Mouse (Mus musculus): ENCODE measurements around the gene Olfr1298. TPM values are rescaled to one million over a fixed set of nuclear protein-coding genes. Genes with fewer than 3 reads are reported as not detected.

The Olfr1298 gene
- not detected in 2 replicates for polyA plus RNA-seq (2016; fragmentation: Nextera tagmentation; extraction: Ambion mirVana)

DNA sequence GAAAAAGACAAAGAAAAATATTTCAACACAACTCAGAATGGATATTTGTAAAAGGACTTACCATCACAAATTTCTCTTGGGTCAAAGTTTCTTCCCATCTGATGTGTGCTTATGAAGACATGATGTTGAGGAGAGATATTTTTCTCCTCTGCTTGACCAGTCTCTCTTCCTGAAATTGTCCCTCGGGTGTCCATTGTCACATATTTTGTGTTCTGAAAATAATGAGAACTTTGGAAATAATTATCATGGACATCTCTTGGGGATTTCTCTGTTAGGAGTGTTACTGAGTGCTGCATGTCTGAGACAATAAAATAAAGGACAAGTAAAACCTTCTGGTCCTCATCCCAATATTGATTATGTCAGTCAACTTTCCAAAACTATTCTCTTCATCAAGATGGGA is at the start of gene Olfr1298:
Gene Olfr1298, minus strand, starts transcription at position 101 of the 400 bp plus-strand sequence.
- WGBS = 90% methylated on average over 1 of the region's 1 CpGs
- H3K4me3 ChIP-seq = no peak within 1 kb of the TSS
- no peak within 1 kb of the TSS for H3K27ac ChIP-seq
- H3K36me3 ChIP-seq = no peaks in the 10 kb centered on the region
- no peak for DNase-seq (ENCODE audit: low spot score)
- H3K9me3 ChIP-seq = no peaks in the 10 kb centered on the region
- no peaks in the 10 kb centered on the region for H3K4me1 ChIP-seq (replicated peaks)
- no peaks in the 10 kb centered on the region for H3K27me3 ChIP-seq (ENCODE audit: insufficient read depth, poor library complexity, severe bottlenecking)

DNA sequence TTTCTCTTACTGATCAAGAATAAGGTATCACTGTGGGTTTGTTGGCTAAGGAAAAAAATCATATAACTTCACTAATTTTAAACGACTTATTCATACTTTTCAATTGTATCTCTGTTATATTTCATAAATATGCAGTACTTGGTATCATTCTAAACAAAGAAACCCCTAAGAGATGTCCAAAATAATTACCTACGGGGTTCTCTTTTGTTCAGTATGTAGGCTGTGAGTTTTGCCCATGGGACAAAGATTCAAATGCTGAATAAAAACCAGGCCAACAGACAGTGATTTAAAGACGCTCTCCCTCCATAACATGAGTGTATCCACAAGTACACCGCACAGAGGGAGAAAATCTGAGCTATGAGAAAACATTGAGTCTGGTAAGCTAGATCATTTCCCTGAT is 12.1 kb upstream of the Olfr1298 start, which contains the start of gene Olfr1299:
Gene Olfr1299, plus strand, starts transcription at position 301 of the 400 bp plus-strand sequence.
- Histone ChIP-seq H3K9me3 (no peaks in the 10 kb centered on the region), H3K27ac (no peak within 1 kb of the TSS), H3K4me3 (no peak within 1 kb of the TSS), H3K36me3 (no peaks in the 10 kb centered on the region), H3K4me1 (replicated peaks) (no peaks in the 10 kb centered on the region), H3K27me3 (ENCODE audit: insufficient read depth, poor library complexity, severe bottlenecking) (no peaks in the 10 kb centered on the region)
- 81% methylated on average over 4 of the region's 4 CpGs for WGBS
- DNase-seq (ENCODE audit: low spot score) = no peak

DNA sequence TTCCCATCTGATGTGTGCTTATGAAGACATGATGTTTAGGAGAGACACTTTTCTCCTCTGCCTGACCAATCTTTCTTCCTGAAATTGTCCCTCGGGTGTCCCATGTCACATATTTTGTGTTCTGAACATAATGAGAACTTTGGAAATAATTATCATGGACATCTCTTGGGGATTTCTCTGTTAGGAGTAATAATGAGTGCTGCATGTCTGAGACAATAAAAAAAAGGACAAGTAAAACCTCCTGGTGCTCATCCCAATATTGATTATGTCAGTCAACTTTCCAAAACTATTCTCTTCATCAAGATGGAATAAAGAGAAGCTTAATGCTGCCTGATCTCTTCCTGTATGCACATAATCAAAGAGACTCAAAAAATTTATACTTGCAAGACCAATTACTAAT is 22.6 kb downstream of the Olfr1298 start, which contains the start of gene Olfr1297:
Gene Olfr1297, minus strand, starts transcription at position 101 of the 400 bp plus-strand sequence.
- DNase-seq (ENCODE audit: low spot score) = no peak
- Histone ChIP-seq H3K4me3 (no peak within 1 kb of the TSS), H3K9me3 (no peaks in the 10 kb centered on the region), H3K36me3 (no peaks in the 10 kb centered on the region), H3K27me3 (ENCODE audit: insufficient read depth, poor library complexity, severe bottlenecking) (no peaks in the 10 kb centered on the region), H3K27ac (no peak within 1 kb of the TSS), H3K4me1 (replicated peaks) (no peaks in the 10 kb centered on the region)
- 81% methylated on average over 1 of the region's 1 CpGs for WGBS

Other genes starting within 250 kb of the Olfr1298 start
- gene Olfr1286, start 226.1 kb downstream of the Olfr1298 start, polyA plus RNA-seq (2016; fragmentation: Nextera tagmentation; extraction: Ambion mirVana) = not detected in 2 replicates
- gene Olfr1287, start 200.1 kb downstream of the Olfr1298 start, polyA plus RNA-seq (2016; fragmentation: Nextera tagmentation; extraction: Ambion mirVana) = not detected in 2 replicates
- not detected in 2 replicates for gene Olfr1288, start 175.1 kb downstream of the Olfr1298 start, polyA plus RNA-seq (2016; fragmentation: Nextera tagmentation; extraction: Ambion mirVana)
- not detected in 2 replicates for gene Olfr1289, start 168.4 kb downstream of the Olfr1298 start, polyA plus RNA-seq (2016; fragmentation: Nextera tagmentation; extraction: Ambion mirVana)
- gene Olfr1290, start 155.4 kb downstream of the Olfr1298 start, polyA plus RNA-seq (2016; fragmentation: Nextera tagmentation; extraction: Ambion mirVana) = not detected in 2 replicates
- not detected in 2 replicates for gene Olfr1291-ps1, start 152.0 kb downstream of the Olfr1298 start, polyA plus RNA-seq (2016; fragmentation: Nextera tagmentation; extraction: Ambion mirVana)
- gene Olfr1293-ps, start 124.0 kb downstream of the Olfr1298 start, polyA plus RNA-seq (2016; fragmentation: Nextera tagmentation; extraction: Ambion mirVana) = not detected in 2 replicates
- not detected in 2 replicates for gene Olfr1294, start 108.9 kb downstream of the Olfr1298 start, polyA plus RNA-seq (2016; fragmentation: Nextera tagmentation; extraction: Ambion mirVana)
- not detected in 2 replicates for gene Olfr1295, start 79.5 kb downstream of the Olfr1298 start, polyA plus RNA-seq (2016; fragmentation: Nextera tagmentation; extraction: Ambion mirVana)
- not detected in 2 replicates for gene Olfr1297, start 22.7 kb downstream of the Olfr1298 start, polyA plus RNA-seq (2016; fragmentation: Nextera tagmentation; extraction: Ambion mirVana)
- gene Olfr1299, start 12.2 kb upstream of the Olfr1298 start, polyA plus RNA-seq (2016; fragmentation: Nextera tagmentation; extraction: Ambion mirVana) = not detected in 2 replicates
- not detected in 2 replicates for gene Olfr1301, start 101.8 kb upstream of the Olfr1298 start, polyA plus RNA-seq (2016; fragmentation: Nextera tagmentation; extraction: Ambion mirVana)
- gene Olfr1302, start 128.2 kb upstream of the Olfr1298 start, polyA plus RNA-seq (2016; fragmentation: Nextera tagmentation; extraction: Ambion mirVana) = not detected in 2 replicates
- not detected in 2 replicates for gene Olfr1303, start 171.1 kb upstream of the Olfr1298 start, polyA plus RNA-seq (2016; fragmentation: Nextera tagmentation; extraction: Ambion mirVana)
- not detected in 2 replicates for gene Olfr1305, start 227.9 kb upstream of the Olfr1298 start, polyA plus RNA-seq (2016; fragmentation: Nextera tagmentation; extraction: Ambion mirVana)